Mouse (Mus musculus) megakaryocyte progenitor cell, adult 5-6 weeks (primary cell): Measurements from ENCODE around the gene Irs4. TPM values are rescaled to one million over a fixed set of nuclear protein-coding genes. Genes with fewer than 3 reads are reported as not detected.

Experiments used
- ATAC-seq: replicated peaks from 2 replicates; pipeline ENCODE4 v1.8.0; 2016; ENCODE audit warnings: mild to moderate bottlenecking, moderate TSS enrichment, inconsistent platforms; ENCODE audit not compliant: poor library complexity
- total RNA-seq, 2 experiments: library from RNA; stranded (forward) in 1 of 2; stranded (reverse) in 1 of 2; fragments of 157-497, 149-512 nt in 1 of 2; fragments of 200-1000 nt in 1 of 2; gene quantifications; 2 replicates each; pipeline versions ENCODE4 v1.2.3 to v1.2.4; 2015 to 2017

The Irs4 gene
- total RNA-seq (2015) (not detected in 2 replicates), total RNA-seq (2017) (not detected in 2 replicates)

GRCm38 (mm10) chrX:141724937-141725918 is at the start of gene Irs4:
Gene Irs4 (minus strand): TSS chrX:141725263.
- ATAC-seq, result no peak

- no peak for ATAC-seq
Observed at GRCm38 (mm10) chrX:141750360-141750759, 25.3 kb upstream of the Irs4 start.

GRCm38 (mm10) chrX:141729570-141729969 is 4.5 kb upstream of the Irs4 start:
- no peak for ATAC-seq

- ATAC-seq, result peak; percentile 40; the same call in 1 of the 2 replicates
Observed at GRCm38 (mm10) chrX:141724391-141724891, 622 bp downstream of the Irs4 start.

- ATAC-seq, result 0 out of 2 replicates have a peak, but pooled peaks have one; percentile 44
Observed at GRCm38 (mm10) chrX:141723936-141724335, 1.1 kb downstream of the Irs4 start.

- no peak for ATAC-seq
Observed at GRCm38 (mm10) chrX:141721725-141722124, 3.3 kb downstream of the Irs4 start.

Other genes with a start within 250 kb of the Irs4 start
- 0.32 TPM in 1 of 2 replicates, not detected in the other for gene Col4a5, start 249.9 kb downstream of the Irs4 start, total RNA-seq (2015)
- gene Col4a5, start 249.9 kb downstream of the Irs4 start, total RNA-seq (2017), result not detected in 2 replicates
- not detected in 2 replicates for gene Gm15294, start 150.0 kb upstream of the Irs4 start, total RNA-seq (2015)
- not detected in 2 replicates for gene Gm15294, start 150.0 kb upstream of the Irs4 start, total RNA-seq (2017)